Mouse (Mus musculus): Measurements from ENCODE around the gene Tpbg.

- TF ChIP-seq CTCF (IDR thresholded peaks at IDR 0.05; ENCODE audit: low read depth, low read length) (no peak), TAL1 (conservative IDR thresholded peaks at IDR 0.05; ENCODE audit: low read depth, low read length) (no peak)
Measured at GRCm38 (mm10) chr9:85843891-85844646, 1.9 kb downstream of the Tpbg start.

Data from G1E (cell line).